Mouse (Mus musculus): ENCODE results near the gene Sec24a.
A peak's percentile ranks its signal among the peaks of the same experiment; 100 is the strongest.

Gene Sec24a

GRCm38 (mm10) chr11:51649111-51649888 is 114.1 kb downstream of the Sec24a start:
- no peak for DNase-seq

- DNase-seq: peak; percentile 50 to 75
These were observed 114.9 kb downstream of the Sec24a start for GRCm38 (mm10) chr11:51648566-51648965.

- DNase-seq: peak; percentile 52 to 80
These were observed 116.4 kb downstream of the Sec24a start for GRCm38 (mm10) chr11:51646751-51647667.

GRCm38 (mm10) chr11:51646245-51646644 is 117.2 kb downstream of the Sec24a start:
- peak in 1 of 2 experiments; percentile 30 for DNase-seq

- DNase-seq: no peak
These were observed 118.1 kb downstream of the Sec24a start for GRCm38 (mm10) chr11:51645293-51645692.

- DNase-seq: no peak
These were observed 119.2 kb downstream of the Sec24a start for GRCm38 (mm10) chr11:51644217-51644616.

- peak in 1 of 2 experiments; percentile 54 for DNase-seq
These were observed 119.7 kb downstream of the Sec24a start for GRCm38 (mm10) chr11:51643761-51644160.

GRCm38 (mm10) chr11:51643202-51643601 is 120.2 kb downstream of the Sec24a start:
- no peak for DNase-seq

All from kidney, postnatal 25 days (tissue).